Comparison of ENCODE assay signal across 12 mouse cellular contexts in the genomic region with DNA sequence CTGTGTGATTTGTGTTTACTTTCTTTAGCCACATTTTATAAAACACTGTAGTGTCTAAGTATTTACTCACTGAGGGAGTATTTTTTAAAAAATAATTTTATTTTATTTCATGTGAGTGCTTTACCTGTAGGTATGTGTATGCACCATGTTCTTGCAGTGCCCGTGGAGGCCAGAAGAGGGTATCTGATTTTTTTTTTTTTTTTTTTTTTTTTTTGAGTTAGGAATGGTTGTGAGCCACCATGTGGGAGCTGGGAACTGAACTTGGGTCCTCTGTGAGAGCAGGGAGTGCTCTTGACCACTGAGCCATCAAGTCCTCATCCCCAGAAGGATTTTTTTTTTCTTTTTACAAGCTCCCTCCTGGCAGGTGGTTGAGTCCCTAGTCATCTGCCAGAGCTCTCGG. TPM values are rescaled to one million over a fixed set of nuclear protein-coding genes. Genes with fewer than 3 reads are reported as not detected.
"Had no signal": no experiment of that assay in that cellular context is flagged by ENCODE, and none has a peak within 500 bp of the region (broad histone marks: within the 10 kb centered on the region; RNA-seq: fewer than 3 reads in every experiment).

No protein-coding gene starts in this region.

- H3K9ac ChIP-seq: limb, embryonic 13.5 days; lung, embryonic 15.5 days; midbrain, embryonic 13.5 days had no signal

- H3K36me3 ChIP-seq: limb, embryonic 13.5 days; lung, embryonic 15.5 days had no signal

- H3K4me3 ChIP-seq: limb, embryonic 13.5 days; lung, embryonic 15.5 days; midbrain, embryonic 13.5 days had no signal

- H3K27ac ChIP-seq: kidney, postnatal 0 days; limb, embryonic 13.5 days; lung, embryonic 15.5 days; midbrain, embryonic 13.5 days; stomach, postnatal 0 days had no signal

- DNase-seq: kidney, adult 9 months; kidney, postnatal 36 days; left cerebral cortex, postnatal 4 days; lung, postnatal 14 days; right cerebral cortex, postnatal 25 days had no signal

- H3K27me3 ChIP-seq: limb, embryonic 13.5 days; lung, embryonic 15.5 days; midbrain, embryonic 13.5 days had no signal

RNA-seq across cellular contexts. Expression of a gene that starts 14.0 kb away (rescaled TPM):
- total RNA-seq: left cerebral cortex, postnatal 4 days; liver, adult 2 months; megakaryocyte progenitor cell, adult 5-6 weeks had no signal
